Mouse (Mus musculus) stomach, postnatal 0 days (tissue): ENCODE results near the gene Lrrc8a.

ENCODE experiments used
- CTCF ChIP-seq: IDR thresholded peaks from 2 replicates; pipeline ENCODE4 v1.5.1; 2016; ENCODE audit warnings: antibody characterized with exemption, low read depth, mild to moderate bottlenecking, moderate library complexity
- EP300 ChIP-seq: optimal IDR thresholded peaks from 2 replicates; pipeline ENCODE3; 2016; ENCODE audit warnings: antibody characterized with exemption

GRCm38 (mm10) chr2:30266392-30266941, 29.0 kb downstream of the Lrrc8a start:
- TF ChIP-seq CTCF (no peak; the same call in 1 of the 2 replicates), EP300 (peak; percentile 49)
